ENCODE assay signal across 8 mouse cellular contexts in the genomic region with DNA sequence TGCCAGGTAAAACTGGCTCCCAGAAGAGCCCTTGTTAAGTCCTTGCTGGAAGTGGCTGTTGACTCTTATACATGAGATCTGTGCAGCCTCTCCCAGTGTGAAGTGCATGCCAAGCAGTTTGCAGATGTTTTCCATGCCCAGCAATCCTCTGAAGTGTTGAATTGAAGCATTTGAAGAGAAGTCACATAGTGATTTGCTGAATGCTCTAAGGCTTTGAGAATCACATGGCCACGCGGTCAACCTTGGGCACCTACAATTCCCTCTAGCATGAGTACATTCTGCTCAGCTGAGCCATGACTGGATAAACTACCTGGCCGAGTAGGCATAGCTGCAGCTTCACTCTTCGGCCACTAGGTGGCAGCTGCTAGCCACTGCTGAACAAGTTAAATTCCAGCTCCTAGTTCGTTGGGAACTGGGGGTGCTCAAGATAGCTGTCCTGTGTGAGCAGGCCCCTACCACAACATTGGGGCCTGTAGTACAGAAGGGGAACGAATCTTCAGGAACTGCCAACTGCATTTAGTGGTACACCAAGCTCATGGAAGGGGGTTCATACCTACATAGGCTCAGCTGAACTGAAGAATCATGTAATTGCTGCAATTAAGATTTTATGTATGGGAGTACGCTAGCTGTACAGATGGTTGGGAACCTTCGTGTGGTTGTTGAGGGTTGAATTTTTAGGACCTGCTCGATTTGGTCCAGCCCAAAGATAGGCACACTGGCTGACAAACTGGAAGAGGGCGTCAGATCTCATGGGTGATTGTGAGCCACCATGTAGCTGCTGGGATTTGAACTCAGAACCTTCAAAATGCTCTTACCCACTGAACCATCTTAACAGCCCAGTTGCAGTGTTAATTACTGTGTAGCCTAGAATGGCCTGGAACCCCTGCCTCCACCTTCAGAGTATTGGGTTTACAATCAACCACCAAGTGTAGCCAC. TPM values are rescaled to one million over a fixed set of nuclear protein-coding genes. Genes with fewer than 3 reads are reported as not detected.
A peak's percentile ranks its signal among the peaks of the same experiment; 100 is the strongest.
DNase-seq lines count a peak whose midpoint lies in the region; ATAC-seq lines count a peak whose summit lies in the region.

No protein-coding gene starts in this region.

- no peak overlapping the region for H3K27ac ChIP-seq in forebrain, embryonic 16.5 days (ENCODE audit: low read length)
- 0 out of 2 replicates have a peak overlapping the region, but pooled peaks have one; percentile 24 for H3K27ac ChIP-seq in hindbrain, embryonic 11.5 days (ENCODE audit: low read depth, low read length)

- H3K27me3 ChIP-seq in forebrain, embryonic 16.5 days (replicated peaks; ENCODE audit: control insufficient read depth, insufficient read depth, low read length), result no peaks in the 10 kb centered on the region
- H3K27me3 ChIP-seq in hindbrain, embryonic 11.5 days (ENCODE audit: control insufficient read depth, insufficient read depth, low read length), result no peaks in the 10 kb centered on the region

- ATAC-seq in forebrain, embryonic 16.5 days, result peak; percentile 63
- ATAC-seq in hindbrain, embryonic 11.5 days (ENCODE audit: low FRiP score), result peak; percentile 62

- H3K9ac ChIP-seq in forebrain, embryonic 16.5 days (replicated peaks; ENCODE audit: low read depth, low read length), result no peak overlapping the region
- no peak overlapping the region for H3K9ac ChIP-seq in hindbrain, embryonic 11.5 days (ENCODE audit: low read depth, low read length)

- H3K36me3 ChIP-seq in forebrain, embryonic 16.5 days (ENCODE audit: control insufficient read depth, insufficient read depth), result peaks cover 10% of the 10 kb centered on the region; the same call in 1 of the 2 replicates
- H3K36me3 ChIP-seq in hindbrain, embryonic 11.5 days (ENCODE audit: control insufficient read depth, insufficient read depth, low read length), result peaks cover 20% of the 10 kb centered on the region; the same call in 1 of the 2 replicates

- no peaks in the 10 kb centered on the region for H3K9me3 ChIP-seq in forebrain, embryonic 16.5 days (ENCODE audit: control insufficient read depth, low read length)
- no peaks in the 10 kb centered on the region for H3K9me3 ChIP-seq in hindbrain, embryonic 11.5 days (ENCODE audit: control insufficient read depth, low read length)

- DNase-seq in Muller cell, postnatal 12 days (ENCODE audit: inconsistent ontology term), result peak; percentile 52
- peak; percentile 75 to 76 for DNase-seq in cerebellum, adult 18-20 months
- peak; percentile 86 for DNase-seq in hindbrain, embryonic 11.5 days (ENCODE audit: low spot score)
- DNase-seq in layer of hippocampus, postnatal 10 days (ENCODE audit: low spot score in 2 of 2), result peak; percentile 77 to 81
- DNase-seq in lung, postnatal 36 days, result peak; percentile 91
- DNase-seq in right cerebral cortex, adult 18-20 months, result peak; percentile 71
- DNase-seq in urinary bladder, postnatal 25 days (ENCODE audit: low spot score), result peak; percentile 63

- H3K4me3 ChIP-seq in forebrain, embryonic 16.5 days (replicated peaks; ENCODE audit: low read length), result no peak overlapping the region
- no peak overlapping the region for H3K4me3 ChIP-seq in hindbrain, embryonic 11.5 days (ENCODE audit: low read depth, low read length)

- 32% methylated on average over 10 of the region's 10 CpGs for WGBS in forebrain, embryonic 16.5 days
- 33% methylated on average over 10 of the region's 10 CpGs for WGBS in hindbrain, embryonic 11.5 days

- no peak overlapping the region for H3K4me2 ChIP-seq in forebrain, embryonic 16.5 days (ENCODE audit: low read length)
- H3K4me2 ChIP-seq in hindbrain, embryonic 11.5 days (replicated peaks; ENCODE audit: low read depth, low read length), result no peak overlapping the region

- peaks cover 17% of the 10 kb centered on the region for H3K4me1 ChIP-seq in forebrain, embryonic 16.5 days (replicated peaks; ENCODE audit: control insufficient read depth, insufficient read depth, low read length)
- H3K4me1 ChIP-seq in hindbrain, embryonic 11.5 days (replicated peaks; ENCODE audit: control insufficient read depth, insufficient read depth, low read length), result peaks cover 10% of the 10 kb centered on the region

RNA-seq across cellular contexts. Expression of gene Rps19, which starts 6.4 kb away (rescaled TPM):
- polyA plus RNA-seq in forebrain, embryonic 16.5 days (2015; fragmentation: Nextera tagmentation; extraction: Ambion mirVana), result 1,290 and 1,309 TPM in 2 replicates
- 1,792 and 1,821 TPM in 2 replicates for polyA plus RNA-seq in hindbrain, embryonic 11.5 days (2014; fragmentation: Nextera tagmentation; extraction: Ambion mirVana)
- 100 to 1,000 TPM; 563 to 573 TPM for total RNA-seq in layer of hippocampus, postnatal 10 days (2021)

RNA-seq across cellular contexts. Expression of gene Cd79a, which starts 6.6 kb away (rescaled TPM):
- polyA plus RNA-seq in forebrain, embryonic 16.5 days (2015; fragmentation: Nextera tagmentation; extraction: Ambion mirVana), result 0.16 and 0.19 TPM in 2 replicates
- 0.39 TPM in 1 of 2 replicates, not detected in the other for polyA plus RNA-seq in hindbrain, embryonic 11.5 days (2014; fragmentation: Nextera tagmentation; extraction: Ambion mirVana)
- not detected for total RNA-seq in layer of hippocampus, postnatal 10 days (2021)

RNA-seq across cellular contexts. Expression of gene Arhgef1, which starts 12.2 kb away (rescaled TPM):
- polyA plus RNA-seq in forebrain, embryonic 16.5 days (2015; fragmentation: Nextera tagmentation; extraction: Ambion mirVana), result 61.7 and 73.7 TPM in 2 replicates
- 43.0 and 46.4 TPM in 2 replicates for polyA plus RNA-seq in hindbrain, embryonic 11.5 days (2014; fragmentation: Nextera tagmentation; extraction: Ambion mirVana)
- total RNA-seq in layer of hippocampus, postnatal 10 days (2021), result 10 to 100 TPM; 83.0 to 97.9 TPM

RNA-seq across cellular contexts. Expression of gene Dmrtc2, which starts 20.7 kb away (rescaled TPM):
- polyA plus RNA-seq in forebrain, embryonic 16.5 days (2015; fragmentation: Nextera tagmentation; extraction: Ambion mirVana), result not detected in 2 replicates
- polyA plus RNA-seq in hindbrain, embryonic 11.5 days (2014; fragmentation: Nextera tagmentation; extraction: Ambion mirVana), result 0.14 TPM in 1 of 2 replicates, not detected in the other
- under 1 TPM in 1 of 2 experiments, not detected in 1; 0.27 TPM for total RNA-seq in layer of hippocampus, postnatal 10 days (2021)

RNA-seq across cellular contexts. Expression of gene Lypd4, which starts 20.8 kb away (rescaled TPM):
- not detected in 2 replicates for polyA plus RNA-seq in forebrain, embryonic 16.5 days (2015; fragmentation: Nextera tagmentation; extraction: Ambion mirVana)
- not detected in 2 replicates for polyA plus RNA-seq in hindbrain, embryonic 11.5 days (2014; fragmentation: Nextera tagmentation; extraction: Ambion mirVana)
- not detected for total RNA-seq in layer of hippocampus, postnatal 10 days (2021)
